Mouse (Mus musculus) ZHBTc4 (cell line): ENCODE measurements around the gene Cdc42ep4.
A peak's percentile ranks its signal among the peaks of the same experiment; 100 is the strongest.

Source experiments
- DNase-seq: peaks from one replicate; pipeline ENCODE4 v3.0.0-alpha.2; 2011; ENCODE audit warnings: low read depth, low spot score

The Cdc42ep4 gene

GRCm38 (mm10) chr11:113726994-113727888, 24.4 kb downstream of the Cdc42ep4 start:
- DNase-seq = no peak

- DNase-seq = no peak
Measured at GRCm38 (mm10) chr11:113725235-113726048, 26.2 kb downstream of the Cdc42ep4 start.

GRCm38 (mm10) chr11:113722405-113723090, 29.1 kb downstream of the Cdc42ep4 start:
- DNase-seq = no peak

DNA sequence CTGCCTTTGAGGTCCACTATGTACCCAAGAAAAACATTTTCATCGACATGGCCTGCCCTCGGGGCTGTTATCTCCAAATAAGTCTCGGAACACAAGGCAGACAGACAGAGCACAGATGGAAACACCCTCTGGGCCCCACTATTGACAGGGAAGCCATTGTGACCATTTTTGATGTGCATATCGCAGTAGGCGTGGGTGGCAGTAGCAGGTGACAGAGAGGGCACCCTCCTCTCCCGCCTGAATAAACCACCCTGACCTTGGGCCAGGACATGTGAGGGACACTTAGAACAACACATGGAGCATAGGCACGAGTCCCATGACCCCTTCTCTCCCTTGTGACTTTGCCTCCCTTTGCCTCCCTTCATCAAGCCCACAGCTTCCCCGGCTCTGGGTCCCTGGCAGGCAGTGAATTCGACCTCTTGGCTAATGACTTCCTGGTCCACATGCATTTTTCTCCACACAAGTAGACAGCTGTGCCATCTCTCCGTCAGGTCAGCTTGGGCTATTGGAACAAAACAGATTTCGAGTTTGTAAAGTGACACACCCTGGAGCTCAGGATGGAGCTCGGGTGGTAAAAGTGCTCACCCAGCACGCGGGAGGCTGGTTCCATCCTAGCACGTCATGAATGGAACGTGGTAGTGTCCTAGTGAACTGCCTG, 33.8 kb downstream of the Cdc42ep4 start:
- no peak for DNase-seq

DNA sequence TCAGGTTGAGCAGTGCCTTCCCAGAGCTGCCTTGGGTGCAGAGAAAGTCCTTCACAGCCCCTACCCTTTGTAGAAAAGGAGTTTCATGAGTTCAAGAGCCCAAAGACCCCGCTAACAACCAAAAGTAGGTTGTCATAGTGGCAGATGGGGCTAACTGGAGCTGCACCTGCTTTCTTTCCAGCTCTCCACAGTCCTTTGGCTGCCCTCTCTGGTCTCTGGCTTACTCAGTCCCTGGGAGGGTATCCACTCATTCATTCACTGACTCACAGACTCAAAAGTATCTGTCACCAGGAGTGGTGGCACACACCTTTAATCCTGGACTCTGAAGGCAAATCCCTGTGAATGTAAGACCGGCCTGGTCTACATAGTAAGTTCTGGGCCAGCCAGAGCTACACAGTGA, 35.5 kb downstream of the Cdc42ep4 start:
- DNase-seq = no peak

DNA sequence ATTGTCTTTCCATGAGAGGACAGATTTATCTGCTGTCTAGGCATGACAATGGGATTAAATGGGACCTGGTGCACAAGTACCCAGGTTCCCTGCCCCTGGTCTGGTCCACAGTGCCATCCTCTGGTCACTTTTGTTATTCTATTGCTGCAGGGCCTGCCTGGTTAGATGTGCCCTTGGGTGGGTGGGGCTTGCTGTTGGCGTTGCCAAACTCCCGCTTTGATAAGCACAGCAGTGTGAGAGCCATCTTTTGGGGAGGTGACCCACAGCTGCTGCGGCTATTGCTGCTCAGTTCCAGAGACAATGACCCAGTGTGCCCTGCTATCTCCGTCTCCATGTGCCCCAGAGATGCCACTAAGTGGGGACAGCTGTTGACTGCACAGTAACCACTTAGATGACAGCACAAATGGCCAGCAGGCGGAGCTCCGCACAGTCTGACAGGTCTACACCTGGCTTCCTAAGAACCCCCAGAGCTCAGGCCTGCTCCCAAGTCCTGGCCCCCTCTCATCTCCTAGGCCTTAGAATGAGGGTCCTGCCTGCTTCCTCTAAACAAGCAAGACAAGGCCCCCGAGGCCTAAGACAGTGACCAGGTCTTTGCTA, 36.5 kb downstream of the Cdc42ep4 start:
- DNase-seq = no peak

DNA sequence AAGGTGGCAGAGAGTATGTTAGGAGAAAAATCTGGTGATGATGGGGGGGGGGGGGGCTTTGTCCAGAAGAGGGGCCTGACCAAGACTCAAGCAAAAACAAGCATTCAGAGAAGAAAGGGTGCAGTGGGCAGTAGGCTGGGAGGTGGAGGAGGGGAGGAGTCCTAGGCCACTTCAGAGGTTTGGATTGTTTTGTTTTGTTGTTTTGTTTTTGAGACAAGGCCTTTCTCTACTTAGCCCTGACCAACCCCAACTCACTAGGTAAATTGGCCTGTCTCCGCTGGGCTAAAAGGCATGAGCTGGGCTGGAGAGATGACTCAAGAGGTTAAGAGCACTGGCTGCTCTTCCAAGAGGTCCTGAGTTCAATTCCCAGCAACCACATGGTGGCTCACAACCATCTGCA, 40.6 kb downstream of the Cdc42ep4 start:
- peak; percentile 71 for DNase-seq

GRCm38 (mm10) chr11:113710257-113710777, 41.4 kb downstream of the Cdc42ep4 start:
- DNase-seq = peak; percentile 98

GRCm38 (mm10) chr11:113709731-113710256, 41.9 kb downstream of the Cdc42ep4 start, which contains the start of gene Cpsf4l:
Gene Cpsf4l, minus strand, starts transcription at chr11:113710017.
- peak; percentile 96 for DNase-seq

DNA sequence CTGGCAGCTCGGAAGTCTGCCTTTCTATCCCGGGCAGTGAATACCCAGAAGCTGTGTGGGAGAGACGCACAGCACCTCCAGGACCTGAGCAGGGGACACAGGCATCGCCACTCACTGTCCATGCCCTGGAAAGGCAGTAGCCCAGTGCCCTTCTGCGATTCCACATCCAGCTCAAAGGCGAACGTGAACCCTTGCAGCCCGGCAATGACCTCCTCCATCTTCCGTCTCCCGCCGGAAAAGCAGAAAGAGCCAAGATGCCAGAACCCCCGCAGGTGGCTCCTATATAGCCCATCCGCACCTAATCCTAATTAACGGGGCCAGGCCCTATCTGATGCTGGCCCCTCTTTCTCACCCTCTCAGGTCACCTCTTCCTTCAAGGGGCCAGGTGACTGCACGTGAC, 42.4 kb downstream of the Cdc42ep4 start:
- DNase-seq = peak; percentile 39

- DNase-seq = peak; percentile 44
Measured at GRCm38 (mm10) chr11:113708629-113709213, 43.0 kb downstream of the Cdc42ep4 start.

DNA sequence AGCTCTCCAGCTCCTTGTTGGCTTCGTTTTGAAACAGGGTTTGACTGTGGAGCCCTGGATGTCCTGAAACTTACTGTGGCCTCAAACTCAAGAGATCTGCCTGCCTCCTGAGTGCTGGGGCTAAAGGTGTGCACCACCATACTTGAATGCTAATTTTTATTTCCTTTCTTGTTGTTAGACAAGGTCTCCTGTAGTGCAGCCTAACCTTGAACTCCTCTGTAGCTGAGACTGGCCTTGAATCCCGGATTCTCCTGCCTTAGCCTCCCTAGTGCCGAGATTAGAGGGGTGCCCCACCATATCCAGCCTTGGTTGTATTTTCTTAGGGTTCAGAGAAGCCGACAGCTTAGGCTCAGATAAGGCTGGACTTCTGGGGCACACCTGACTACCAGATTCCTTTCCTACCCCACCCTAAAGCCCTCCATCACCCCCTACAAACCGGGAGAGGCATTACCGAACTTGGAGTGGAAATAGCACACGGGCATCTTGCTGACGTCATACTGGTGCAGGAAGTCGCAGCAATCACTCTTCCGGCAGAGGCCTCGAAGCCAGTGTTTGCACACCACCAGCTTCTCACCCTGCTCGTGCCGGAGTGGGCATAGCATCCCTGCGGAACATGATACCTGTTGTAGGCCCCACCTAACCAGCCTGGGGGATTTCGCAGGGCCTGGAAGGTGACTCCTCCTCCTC, 45.6 kb downstream of the Cdc42ep4 start:
- DNase-seq = peak; percentile 44

DNA sequence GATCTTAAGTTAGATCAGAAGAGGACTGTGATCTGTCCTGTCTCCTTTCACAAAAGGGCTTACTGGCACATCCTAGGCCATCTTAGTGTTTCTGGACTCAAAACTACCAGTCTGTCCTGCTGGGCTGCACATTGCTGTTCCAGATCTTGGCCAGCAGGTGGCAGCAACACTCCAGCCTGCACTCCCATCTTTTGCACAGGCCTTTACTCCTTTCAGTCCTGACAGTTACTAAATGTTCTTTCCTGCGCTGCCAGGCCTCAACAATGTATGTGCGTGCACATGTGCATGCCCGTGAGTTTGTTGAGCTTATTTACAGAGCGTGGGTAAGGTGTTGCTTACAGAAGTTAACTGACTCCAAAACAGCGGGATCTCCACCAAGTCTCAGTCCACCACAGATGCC, 47.9 kb downstream of the Cdc42ep4 start:
- peak; percentile 82 for DNase-seq

DNA sequence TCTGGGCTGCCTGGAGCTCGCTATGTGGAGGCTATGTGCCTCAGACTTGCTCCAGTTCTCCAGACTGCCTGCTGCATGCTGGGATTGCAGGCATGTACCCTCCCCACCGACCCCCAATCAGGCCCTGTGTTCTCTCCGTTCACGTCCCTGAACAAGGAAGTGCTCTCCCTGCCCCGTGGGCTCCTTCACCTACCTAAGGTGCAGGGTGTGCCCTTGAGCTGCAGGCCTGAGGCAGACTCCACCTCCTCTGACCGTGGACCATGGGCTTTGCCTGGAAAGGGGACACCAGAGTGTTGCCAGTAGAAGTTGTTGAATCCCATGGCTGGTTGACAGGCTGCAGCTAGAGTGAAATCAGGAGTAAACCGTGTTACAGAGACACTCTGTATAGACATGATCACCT, 52.0 kb downstream of the Cdc42ep4 start:
- peak; percentile 49 for DNase-seq

DNA sequence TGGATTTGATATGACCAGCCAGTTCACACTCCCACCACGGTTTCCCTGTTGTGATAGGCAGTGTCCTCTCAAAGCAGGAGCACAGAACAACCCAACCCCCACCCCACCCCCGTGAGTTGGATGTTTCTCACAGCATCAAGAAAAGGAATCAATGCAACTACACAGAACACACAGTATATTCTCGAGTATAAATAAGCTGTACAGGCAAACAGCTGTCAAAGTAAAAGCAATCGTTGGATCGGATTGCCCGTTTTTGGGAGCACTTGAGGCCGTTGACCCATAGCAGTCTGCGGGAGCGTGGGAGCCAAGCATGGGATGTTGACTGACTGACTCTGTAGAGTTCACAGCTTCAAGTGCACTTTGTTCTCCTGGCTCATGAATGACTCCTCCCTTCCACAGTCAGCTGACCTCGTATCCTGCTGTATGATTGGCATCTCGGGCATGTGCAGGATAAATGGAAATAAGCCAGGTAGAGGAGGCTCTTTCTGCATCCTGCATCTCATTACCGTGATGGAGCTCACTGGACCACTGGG, 53.6 kb downstream of the Cdc42ep4 start:
- no peak for DNase-seq

DNA sequence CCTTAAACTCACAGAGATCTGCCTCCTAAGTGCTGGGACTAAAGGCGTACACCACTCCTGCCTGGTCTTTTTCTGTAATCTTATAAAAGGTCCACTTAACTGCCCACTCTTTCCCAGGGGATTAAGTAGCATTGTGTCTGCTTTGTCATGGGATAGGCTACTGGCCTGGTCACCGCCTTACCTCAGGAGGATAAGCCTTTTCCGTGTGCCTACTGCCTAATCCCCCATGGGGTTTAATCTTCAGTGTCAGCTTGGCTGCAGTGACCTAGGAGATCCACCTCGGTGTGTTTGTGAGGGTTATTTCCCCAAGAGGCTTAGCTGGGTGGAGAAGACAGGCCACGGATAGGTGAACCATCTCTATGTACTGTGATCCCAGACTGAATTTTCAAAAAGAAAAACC, 54.1 kb downstream of the Cdc42ep4 start:
- DNase-seq = no peak

DNA sequence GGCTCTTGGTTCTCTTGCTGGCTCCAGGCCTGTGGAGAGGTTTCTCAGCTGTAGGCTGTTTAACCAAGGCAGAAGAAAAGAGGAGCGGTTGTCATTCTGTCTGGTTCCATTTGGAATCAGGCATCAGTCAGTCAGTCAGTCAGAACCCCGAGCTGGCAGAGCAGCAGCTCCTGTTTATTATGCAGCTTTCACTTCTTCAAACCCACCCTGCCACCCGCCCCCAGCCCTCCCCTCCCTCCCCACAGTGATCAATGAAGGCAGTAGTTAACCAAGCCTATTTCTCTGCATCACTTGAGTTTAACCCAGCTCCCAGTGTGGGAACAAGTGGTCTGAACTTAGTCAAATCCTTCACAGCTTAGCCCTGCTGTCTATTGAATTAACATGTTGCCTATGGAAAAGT, 59.8 kb downstream of the Cdc42ep4 start:
- no peak for DNase-seq

DNA sequence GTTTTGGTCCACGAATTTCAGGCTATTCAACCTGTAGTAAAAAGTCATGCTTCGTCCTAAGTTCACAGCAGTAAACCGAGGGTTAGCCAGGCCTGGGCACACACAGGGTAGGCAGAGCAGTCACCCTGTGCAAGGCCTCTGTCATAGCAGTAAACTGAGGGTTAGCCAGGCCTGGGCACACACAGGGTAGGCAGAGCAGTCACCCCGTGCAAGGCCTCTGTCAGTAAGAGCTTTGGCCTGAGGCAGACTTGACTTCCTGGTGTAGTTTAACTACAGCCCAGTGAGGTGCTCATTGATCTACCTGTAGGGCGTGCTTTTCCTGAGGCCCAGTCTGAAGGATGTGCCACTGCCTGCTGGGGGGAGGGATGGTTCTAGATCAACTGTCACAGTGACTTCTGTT, 60.4 kb downstream of the Cdc42ep4 start:
- DNase-seq = no peak

DNA sequence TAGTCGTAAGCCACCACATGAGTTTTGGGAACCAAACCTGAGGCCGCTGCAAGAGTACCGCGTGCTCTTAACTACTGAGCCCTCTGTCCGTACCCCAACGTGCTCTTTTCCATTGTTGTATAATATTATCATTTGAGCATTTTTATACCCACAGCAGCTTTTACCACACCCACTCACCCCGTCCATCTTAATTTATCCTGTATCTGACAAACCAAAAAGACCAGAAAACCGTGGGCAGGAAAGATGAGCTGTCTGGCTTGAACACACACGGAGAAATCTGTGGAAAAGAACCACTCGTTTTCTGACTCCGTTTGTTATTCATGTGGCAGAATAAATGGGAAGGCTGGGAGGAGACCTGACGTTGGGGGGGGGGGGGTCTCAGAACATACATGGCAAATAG, 61.2 kb downstream of the Cdc42ep4 start:
- DNase-seq = no peak
